Mouse (Mus musculus): ENCODE measurements at regions not wholly inside any gene's neighbourhood (a gene's known extent, or its start where the extent isn't known, plus 50 kb on each side); places are given as distances from the start of the nearest gene placed in this dataset.

GRCm38 (mm10) chr2:169493609-169494275 is 93.8 kb downstream of the Gm11011 start:
- Histone ChIP-seq H3K27me3 (no peaks in the 10 kb centered on the region), H3K9ac (no peak overlapping the region), H3K4me1 (peaks cover 10% of the 10 kb centered on the region), H3K9me3 (no peaks in the 10 kb centered on the region), H3K4me2 (peak overlapping the region; percentile 7; the same call in 1 of the 2 replicates), H3K4me3 (no peak overlapping the region), H3K27ac (no peak overlapping the region), H3K36me3 (no peaks in the 10 kb centered on the region)
- WGBS: 48% methylated on average over 16 of the region's 16 CpGs
- no peak for ATAC-seq (ENCODE audit: insufficient number of reproducible peaks, insufficient read depth, low FRiP score, low TSS enrichment, low read depth)

DNA sequence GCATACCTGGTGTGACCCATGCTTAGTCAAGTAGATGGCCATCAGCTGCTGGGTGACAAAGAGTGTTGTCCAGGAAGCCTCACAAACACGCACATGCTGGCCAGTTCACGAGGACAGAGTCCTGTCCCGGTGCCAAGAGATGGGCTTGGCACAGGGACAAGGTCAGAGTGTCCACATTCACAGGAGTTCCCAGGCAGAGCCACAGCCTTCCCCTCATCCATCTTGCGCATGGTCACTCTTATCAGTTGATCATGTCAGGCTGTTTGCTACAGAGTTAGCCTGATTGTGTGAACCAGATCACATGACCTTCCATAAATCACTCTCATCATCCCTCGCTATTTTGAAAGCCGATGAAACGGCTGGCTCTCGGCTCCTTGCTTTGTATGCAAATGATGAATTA is 103.6 kb downstream of the Gm11011 start:
- Histone ChIP-seq H3K9me3 (no peaks in the 10 kb centered on the region), H3K27ac (no peak overlapping the region), H3K4me2 (no peak overlapping the region), H3K27me3 (no peaks in the 10 kb centered on the region), H3K4me1 (peaks cover 25% of the 10 kb centered on the region), H3K36me3 (no peaks in the 10 kb centered on the region), H3K4me3 (no peak overlapping the region), H3K9ac (no peak overlapping the region)
- WGBS: 89% methylated on average over 8 of the region's 8 CpGs
- ATAC-seq (ENCODE audit: insufficient number of reproducible peaks, insufficient read depth, low FRiP score, low TSS enrichment, low read depth): no peak

DNA sequence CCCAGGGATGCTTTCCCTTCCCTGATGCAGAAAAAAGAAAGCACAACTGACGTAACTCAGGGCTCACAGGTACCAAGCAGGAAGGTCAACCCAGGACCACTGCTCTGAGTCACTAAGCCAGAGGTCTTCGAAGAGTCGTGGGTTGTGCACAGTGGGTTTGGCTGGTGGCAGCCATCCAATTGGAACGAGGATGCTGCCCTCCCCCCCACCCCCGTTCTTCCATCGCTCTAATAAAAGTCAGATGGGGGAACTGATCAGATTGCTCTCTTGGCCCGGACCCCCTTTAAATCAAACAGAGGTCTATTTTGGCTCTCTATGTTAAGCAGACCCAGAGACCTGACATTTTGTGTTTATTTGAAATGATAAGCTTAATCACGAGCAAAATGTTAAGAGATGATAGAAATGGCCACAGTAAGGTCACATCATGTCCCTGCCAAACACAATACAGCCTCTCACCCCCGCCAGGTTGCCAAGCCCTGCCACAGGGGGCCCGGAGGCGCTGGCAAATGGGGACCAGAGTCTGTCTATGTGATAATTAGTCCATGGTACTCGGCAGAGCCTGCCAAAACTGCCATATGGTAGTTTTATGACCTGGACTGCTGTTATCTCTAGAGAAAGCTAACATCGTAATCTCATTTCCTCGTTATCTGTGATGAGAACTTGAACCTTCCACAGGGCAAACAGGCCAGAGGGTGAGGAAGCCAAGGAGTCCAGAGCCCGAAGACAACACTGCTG is 105.6 kb downstream of the Gm11011 start:
- ATAC-seq (ENCODE audit: insufficient number of reproducible peaks, insufficient read depth, low FRiP score, low TSS enrichment, low read depth): no peak
- Histone ChIP-seq H3K9ac (no peak overlapping the region), H3K36me3 (no peaks in the 10 kb centered on the region), H3K4me1 (peaks cover 25% of the 10 kb centered on the region), H3K9me3 (no peaks in the 10 kb centered on the region), H3K4me3 (no peak overlapping the region), H3K27ac (peak overlapping the region; percentile 66; the same call in 1 of the 2 replicates), H3K27me3 (no peaks in the 10 kb centered on the region), H3K4me2 (0 out of 2 replicates have a peak overlapping the region, but pooled peaks have one; percentile 9)
- 29% methylated on average over 15 of the region's 15 CpGs for WGBS

- WGBS: 31% methylated on average over 9 of the region's 9 CpGs
- no peak overlapping the region for H3K27ac ChIP-seq
- no peaks in the 10 kb centered on the region for H3K36me3 ChIP-seq
- no peak for ATAC-seq (ENCODE audit: insufficient number of reproducible peaks, insufficient read depth, low FRiP score, low TSS enrichment, low read depth)
- H3K4me3 ChIP-seq: no peak overlapping the region
- no peak overlapping the region for H3K9ac ChIP-seq
- H3K4me2 ChIP-seq: no peak overlapping the region
- no peaks in the 10 kb centered on the region for H3K4me1 ChIP-seq
- no peaks in the 10 kb centered on the region for H3K9me3 ChIP-seq
- H3K27me3 ChIP-seq: no peaks in the 10 kb centered on the region
Measured at GRCm38 (mm10) chr2:169474418-169475112, 113.0 kb downstream of the Gm11011 start.

- H3K27ac ChIP-seq: no peak overlapping the region
- no peaks in the 10 kb centered on the region for H3K27me3 ChIP-seq
- peaks cover 4% of the 10 kb centered on the region for H3K4me1 ChIP-seq
- H3K36me3 ChIP-seq: no peaks in the 10 kb centered on the region
- 90% methylated on average over 10 of the region's 10 CpGs for WGBS
- no peak overlapping the region for H3K4me3 ChIP-seq
- no peak for ATAC-seq (ENCODE audit: insufficient number of reproducible peaks, insufficient read depth, low FRiP score, low TSS enrichment, low read depth)
- no peaks in the 10 kb centered on the region for H3K9me3 ChIP-seq
- H3K9ac ChIP-seq: no peak overlapping the region
- no peak overlapping the region for H3K4me2 ChIP-seq
Measured at GRCm38 (mm10) chr2:169469538-169469937, 118.0 kb downstream of the Gm11011 start.

DNA sequence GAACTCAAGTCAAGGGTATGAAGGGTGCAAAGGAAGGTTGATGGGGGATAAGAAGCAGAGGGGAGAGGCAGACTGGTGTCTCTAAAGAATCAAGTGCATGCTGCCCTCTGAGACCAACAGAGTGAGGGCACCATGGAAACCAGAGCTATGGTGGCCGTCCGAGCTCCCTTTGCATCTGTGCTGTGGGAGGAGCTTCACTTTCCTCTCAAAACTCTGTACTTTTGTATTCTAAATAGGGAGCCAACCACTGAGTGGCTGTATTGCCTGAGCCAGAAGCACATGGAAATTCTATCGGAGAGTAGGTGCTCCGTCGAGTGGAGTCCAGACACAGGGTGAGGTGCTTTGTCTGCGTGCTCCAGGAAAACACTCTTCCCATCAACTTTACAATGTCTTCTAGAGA is 119.9 kb downstream of the Gm11011 start:
- 81% methylated on average over 6 of the region's 6 CpGs for WGBS
- ATAC-seq (ENCODE audit: insufficient number of reproducible peaks, insufficient read depth, low FRiP score, low TSS enrichment, low read depth): no peak
- H3K9me3 ChIP-seq: no peaks in the 10 kb centered on the region

DNA sequence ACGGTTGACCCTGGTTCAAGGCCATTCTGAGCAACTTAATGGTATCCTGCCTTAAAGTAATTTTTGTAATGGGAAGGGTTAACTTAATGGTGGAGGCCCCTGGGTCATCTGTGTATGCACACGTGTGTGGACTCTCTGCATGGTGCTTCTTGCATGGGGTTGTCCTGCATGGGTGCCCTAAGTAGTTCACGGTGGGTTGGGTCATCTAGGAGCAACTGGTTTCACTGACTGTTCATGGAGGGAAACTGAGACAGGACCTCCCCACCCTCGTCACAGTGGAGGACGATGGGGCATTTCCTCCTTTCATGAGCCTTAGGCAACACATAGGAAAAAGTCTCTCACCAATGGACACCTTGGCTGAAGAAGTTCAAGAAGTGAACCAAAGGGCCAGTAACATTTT is 123.4 kb downstream of the Gm11011 start:
- Histone ChIP-seq H3K4me3 (no peak overlapping the region), H3K36me3 (no peaks in the 10 kb centered on the region), H3K27ac (no peak overlapping the region), H3K4me1 (peaks cover 8% of the 10 kb centered on the region), H3K27me3 (no peaks in the 10 kb centered on the region), H3K9ac (no peak overlapping the region), H3K9me3 (no peaks in the 10 kb centered on the region), H3K4me2 (no peak overlapping the region)
- no peak for ATAC-seq (ENCODE audit: insufficient number of reproducible peaks, insufficient read depth, low FRiP score, low TSS enrichment, low read depth)
- 89% methylated on average over 5 of the region's 5 CpGs for WGBS

More for the DNA sequence above, 119.9 kb downstream of the Gm11011 start:
- H3K4me3 ChIP-seq: no peak overlapping the region
- peaks cover 4% of the 10 kb centered on the region for H3K4me1 ChIP-seq
- no peaks in the 10 kb centered on the region for H3K36me3 ChIP-seq
- H3K4me2 ChIP-seq: no peak overlapping the region
- H3K9ac ChIP-seq: no peak overlapping the region
- H3K27ac ChIP-seq: no peak overlapping the region
- no peaks in the 10 kb centered on the region for H3K27me3 ChIP-seq

GRCm38 (mm10) chr2:169461491-169462039 is 126.0 kb downstream of the Gm11011 start:
- no peak overlapping the region for H3K9ac ChIP-seq
- no peaks in the 10 kb centered on the region for H3K36me3 ChIP-seq
- ATAC-seq (ENCODE audit: insufficient number of reproducible peaks, insufficient read depth, low FRiP score, low TSS enrichment, low read depth): no peak
- WGBS: 74% methylated on average over 12 of the region's 12 CpGs
- H3K4me1 ChIP-seq: peaks cover 5% of the 10 kb centered on the region
- no peak overlapping the region for H3K4me3 ChIP-seq
- no peak overlapping the region for H3K4me2 ChIP-seq
- no peak overlapping the region for H3K27ac ChIP-seq
- H3K27me3 ChIP-seq: no peaks in the 10 kb centered on the region
- no peaks in the 10 kb centered on the region for H3K9me3 ChIP-seq

GRCm38 (mm10) chr2:169452956-169453355 is 134.6 kb downstream of the Gm11011 start:
- H3K4me3 ChIP-seq: no peak overlapping the region
- H3K27me3 ChIP-seq: no peaks in the 10 kb centered on the region
- 86% methylated on average over 8 of the region's 8 CpGs for WGBS
- no peak overlapping the region for H3K9ac ChIP-seq
- no peaks in the 10 kb centered on the region for H3K4me1 ChIP-seq
- no peaks in the 10 kb centered on the region for H3K9me3 ChIP-seq
- ATAC-seq (ENCODE audit: insufficient number of reproducible peaks, insufficient read depth, low FRiP score, low TSS enrichment, low read depth): no peak
- H3K4me2 ChIP-seq: no peak overlapping the region
- no peaks in the 10 kb centered on the region for H3K36me3 ChIP-seq
- no peak overlapping the region for H3K27ac ChIP-seq

DNA sequence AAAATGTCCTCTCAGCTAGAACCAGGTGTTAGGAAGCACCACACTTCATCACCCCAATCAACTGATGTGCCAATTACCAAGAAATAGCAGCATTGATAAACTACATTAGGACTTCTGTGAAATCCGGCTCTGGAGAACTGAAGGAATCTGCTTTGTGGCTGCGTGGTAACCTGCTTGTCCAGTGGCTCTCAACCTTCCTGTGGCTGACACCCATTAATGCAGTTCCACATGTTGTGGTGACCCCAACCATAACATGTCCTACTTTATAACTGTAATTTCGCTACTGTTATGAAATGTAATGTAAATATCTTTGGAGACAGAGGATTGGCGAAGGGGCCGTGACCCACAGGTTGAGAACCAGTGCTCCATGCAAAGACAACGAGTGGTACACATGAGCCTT is 136.7 kb downstream of the Gm11011 start:
- ATAC-seq (ENCODE audit: insufficient number of reproducible peaks, insufficient read depth, low FRiP score, low TSS enrichment, low read depth): no peak
- no peak overlapping the region for H3K27ac ChIP-seq
- H3K4me1 ChIP-seq: no peaks in the 10 kb centered on the region
- H3K9ac ChIP-seq: no peak overlapping the region
- H3K36me3 ChIP-seq: no peaks in the 10 kb centered on the region
- no peak overlapping the region for H3K4me2 ChIP-seq
- WGBS: 79% methylated on average over 6 of the region's 6 CpGs
- no peaks in the 10 kb centered on the region for H3K27me3 ChIP-seq
- no peak overlapping the region for H3K4me3 ChIP-seq
- H3K9me3 ChIP-seq: no peaks in the 10 kb centered on the region

GRCm38 (mm10) chr2:169447495-169448280 is 139.9 kb downstream of the Gm11011 start:
- ATAC-seq (ENCODE audit: insufficient number of reproducible peaks, insufficient read depth, low FRiP score, low TSS enrichment, low read depth): no peak
- no peaks in the 10 kb centered on the region for H3K36me3 ChIP-seq
- H3K4me1 ChIP-seq: no peaks in the 10 kb centered on the region
- no peak overlapping the region for H3K27ac ChIP-seq
- H3K9me3 ChIP-seq: no peaks in the 10 kb centered on the region
- no peak overlapping the region for H3K4me3 ChIP-seq
- H3K27me3 ChIP-seq: no peaks in the 10 kb centered on the region
- no peak overlapping the region for H3K4me2 ChIP-seq
- WGBS: 82% methylated on average over 6 of the region's 6 CpGs
- H3K9ac ChIP-seq: no peak overlapping the region

Measured in embryonic facial prominence, embryonic 13.5 days (tissue).